Mouse (Mus musculus): ENCODE results near the gene Vmn2r121.

Vmn2r121 gene

GRCm38 (mm10) chrX:124135852-124136251, at the start of gene Vmn2r121:
Vmn2r121 (minus strand) TSS chrX:124135952.
- DNase-seq = no peak
